Mouse (Mus musculus): ENCODE data around the gene Wdr66. TPM values are rescaled to one million over a fixed set of nuclear protein-coding genes. Genes with fewer than 3 reads are reported as not detected.
A peak's percentile ranks its signal among the peaks of the same experiment; 100 is the strongest.

Wdr66 gene
- total RNA-seq, 2 experiments from 2014 or later = 1.5 to 1.7 TPM

DNA sequence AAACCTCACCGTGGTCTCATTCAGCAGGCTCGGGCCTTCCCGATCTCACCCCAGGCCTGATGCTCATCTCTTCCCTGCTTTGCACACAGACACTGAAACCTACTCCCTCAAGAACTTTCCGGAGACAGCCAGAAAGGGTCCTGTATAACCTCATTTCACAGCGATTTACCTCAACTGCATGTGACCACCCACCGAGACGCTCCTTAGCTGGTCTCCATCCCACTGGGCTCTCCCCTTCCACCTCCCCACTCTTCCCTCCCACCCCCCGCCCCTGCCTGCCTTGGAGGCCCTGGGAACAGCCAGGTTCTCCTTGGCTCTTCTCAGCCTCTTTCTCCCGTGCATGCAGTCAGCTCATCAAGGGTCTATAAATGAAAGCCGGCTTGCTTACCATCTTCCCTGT is 57.9 kb downstream of the Wdr66 start:
- intact Hi-C loops (cut with DNase I) = no loop called here
- no peak for DNase-seq

DNA sequence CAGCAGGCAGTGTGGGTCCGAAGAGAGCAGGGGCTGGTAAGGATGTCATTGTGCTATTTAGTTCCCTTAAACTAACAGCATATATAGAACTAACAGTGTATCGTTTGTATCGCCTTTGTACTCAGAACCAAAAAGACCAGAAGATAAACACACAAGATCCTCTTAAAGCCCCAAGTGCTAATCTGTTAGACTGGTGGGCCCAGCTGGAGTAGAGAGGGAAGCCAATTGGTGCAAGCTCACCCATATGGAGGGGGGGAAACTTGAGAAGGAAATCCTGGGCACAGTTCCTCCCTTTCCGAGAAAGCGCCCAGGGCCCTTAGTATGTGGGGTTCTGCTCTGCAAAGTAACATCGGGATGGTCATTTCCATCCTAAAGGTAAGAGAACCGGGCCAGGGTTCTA is 58.3 kb downstream of the Wdr66 start:
- intact Hi-C loops (cut with DNase I) = no loop called here
- no peak for DNase-seq

- no peak for DNase-seq
Observed at GRCm38 (mm10) chr5:123313058-123313630, 61.2 kb downstream of the Wdr66 start.

GRCm38 (mm10) chr5:123313851-123314380 is 62.0 kb downstream of the Wdr66 start:
- no peak for DNase-seq
- intact Hi-C loops (cut with DNase I) = no loop called here

More at GRCm38 (mm10) chr5:123313058-123313630, 61.2 kb downstream of the Wdr66 start:
- intact Hi-C loops (cut with DNase I) = no loop called here

DNA sequence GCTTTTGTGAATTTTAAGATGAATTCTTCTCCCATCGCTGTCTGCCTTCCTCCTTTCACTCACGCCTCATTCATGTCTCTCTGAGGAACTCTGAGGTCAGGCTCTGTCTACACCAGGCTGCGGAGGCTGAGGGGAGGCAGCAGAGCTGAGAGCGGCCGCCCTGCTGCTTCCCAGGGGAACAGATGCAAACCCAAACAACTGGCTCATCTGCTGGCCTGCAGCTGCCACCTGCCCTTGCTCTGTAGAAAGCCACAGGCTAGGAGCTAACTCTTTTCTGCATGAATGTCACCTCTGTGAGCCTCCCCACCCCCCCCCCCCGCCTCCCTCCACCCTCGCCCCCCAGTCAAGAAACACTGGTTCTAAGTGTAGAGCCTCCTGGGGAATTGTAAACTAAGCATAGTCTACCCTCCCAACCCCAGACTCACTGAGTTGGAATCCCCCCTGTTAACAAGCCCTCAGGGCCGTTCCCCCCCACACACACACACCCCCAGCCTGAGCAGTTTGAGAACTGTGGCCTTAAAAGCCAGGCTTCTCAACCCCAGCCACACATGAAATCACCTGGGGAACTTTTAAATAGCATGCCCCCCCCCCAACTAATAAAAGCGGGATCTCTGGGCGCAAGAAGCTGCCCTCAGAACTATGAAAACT is 63.4 kb downstream of the Wdr66 start:
- DNase-seq = no peak
- intact Hi-C loops (cut with DNase I) = no loop called here

GRCm38 (mm10) chr5:123317992-123318391 is 66.1 kb downstream of the Wdr66 start:
- DNase-seq = peak; percentile 39 to 63
- intact Hi-C loops (cut with DNase I) = no loop called here

- intact Hi-C loops (cut with DNase I) = no loop called here
- DNase-seq = no peak
Observed at GRCm38 (mm10) chr5:123320136-123320535, 68.2 kb downstream of the Wdr66 start.

DNA sequence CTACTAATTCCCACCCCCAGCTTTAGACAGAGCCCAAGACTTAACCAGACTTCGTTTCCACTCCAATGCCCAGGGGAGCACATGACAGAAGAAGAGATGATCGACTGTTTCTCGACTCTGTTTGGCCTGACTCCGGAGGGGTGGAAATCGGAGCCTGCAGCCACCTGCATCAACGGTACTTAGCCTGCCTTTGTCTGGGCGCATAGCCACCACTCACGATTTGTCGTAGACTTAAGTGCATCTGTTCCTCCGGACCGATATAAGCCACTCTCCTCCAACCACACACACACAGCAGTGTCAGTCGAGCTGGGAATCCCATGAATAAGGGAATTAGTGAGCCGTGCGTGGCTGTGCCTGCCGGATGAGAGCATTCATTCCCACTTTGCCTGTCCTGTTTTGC is 72.3 kb downstream of the Wdr66 start:
- intact Hi-C loops (cut with DNase I) = no loop called here
- DNase-seq = no peak

DNA sequence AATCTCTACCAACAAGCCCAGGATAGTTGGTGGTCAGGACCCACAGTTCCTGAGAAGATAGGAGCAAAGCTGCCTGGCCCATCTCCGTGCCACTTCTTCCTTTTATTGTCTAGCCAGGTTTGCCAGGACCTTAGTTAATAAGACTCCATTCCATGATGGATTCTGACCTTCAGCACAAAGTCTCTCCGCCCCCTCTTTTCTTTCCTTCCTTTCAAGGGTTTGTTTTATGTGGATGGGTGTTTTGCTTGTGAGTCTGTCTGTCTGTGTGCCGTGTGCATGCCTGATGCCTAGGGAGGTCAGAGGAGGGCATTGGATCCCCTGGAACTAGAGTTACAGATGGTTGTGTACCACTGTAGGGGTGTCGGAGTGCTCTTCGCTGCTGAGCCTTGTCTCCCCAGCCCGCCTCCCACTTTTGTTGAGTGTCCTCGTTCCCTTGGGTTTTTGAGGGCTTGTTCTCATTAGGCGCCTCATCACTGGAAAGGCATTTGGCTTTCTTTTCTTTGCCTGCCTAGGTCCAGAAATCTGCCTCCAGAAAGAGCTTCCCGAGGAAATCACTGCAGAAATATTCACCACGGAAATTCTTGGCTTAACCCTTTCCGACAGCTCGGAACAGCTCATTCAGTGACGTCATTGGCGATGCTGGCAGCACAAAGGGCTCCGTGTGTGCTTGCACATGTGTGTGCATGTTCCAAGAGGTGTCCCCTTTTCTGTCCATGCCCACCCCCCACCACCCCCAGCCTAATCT is 74.3 kb downstream of the Wdr66 start:
- DNase-seq = peak; percentile 65 to 68
- intact Hi-C loops (cut with DNase I) = no loop called here

DNA sequence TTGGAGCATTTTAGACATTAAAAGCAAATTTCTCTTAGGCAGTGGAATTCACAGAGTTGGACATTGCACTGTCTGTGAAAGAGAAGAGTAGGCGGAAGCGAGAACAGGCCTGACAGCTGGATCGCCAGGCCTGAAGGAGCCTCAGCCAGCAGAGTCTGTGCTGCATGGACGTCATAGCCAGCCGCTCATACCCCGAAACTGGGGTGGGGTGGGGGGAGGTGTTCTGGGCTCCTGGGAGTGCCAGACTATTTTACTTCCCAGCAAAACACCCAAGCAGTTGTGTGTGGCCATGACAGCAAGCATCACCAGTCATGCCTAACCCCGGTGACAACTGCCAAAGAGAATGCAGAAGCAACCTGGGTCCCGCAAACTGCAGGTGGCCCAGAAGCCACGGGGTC is 74.8 kb downstream of the Wdr66 start:
- intact Hi-C loops (cut with DNase I) = no loop called here
- DNase-seq = peak; percentile 57 to 66

GRCm38 (mm10) chr5:123327686-123328085 is 75.8 kb downstream of the Wdr66 start:
- no peak for DNase-seq

DNA sequence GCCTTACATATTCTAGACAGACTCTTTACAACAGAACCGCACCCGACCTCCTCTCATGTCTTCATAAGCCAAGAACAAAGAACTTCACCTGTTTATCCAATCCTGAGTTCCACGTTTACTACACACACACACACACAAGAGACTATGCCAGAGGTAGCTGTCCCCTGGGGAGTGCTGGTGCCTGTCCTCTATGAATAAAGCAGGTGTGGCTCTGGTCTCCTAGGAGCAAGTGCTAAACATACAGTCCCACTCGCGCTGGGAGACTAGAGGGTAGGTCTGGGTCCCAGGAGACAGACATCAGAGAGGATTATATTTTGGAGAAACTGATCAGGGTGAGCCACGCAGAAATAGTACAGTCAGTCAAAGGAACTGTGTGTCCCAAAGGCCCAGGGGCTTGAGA is 81.7 kb downstream of the Wdr66 start:
- intact Hi-C loops (cut with DNase I) = no loop called here
- no peak for DNase-seq

More at GRCm38 (mm10) chr5:123327686-123328085, 75.8 kb downstream of the Wdr66 start:
- intact Hi-C loops (cut with DNase I) = no loop called here

- no peak for DNase-seq
- intact Hi-C loops (cut with DNase I) = no loop called here
Observed at GRCm38 (mm10) chr5:123336205-123336961, 84.5 kb downstream of the Wdr66 start.

DNA sequence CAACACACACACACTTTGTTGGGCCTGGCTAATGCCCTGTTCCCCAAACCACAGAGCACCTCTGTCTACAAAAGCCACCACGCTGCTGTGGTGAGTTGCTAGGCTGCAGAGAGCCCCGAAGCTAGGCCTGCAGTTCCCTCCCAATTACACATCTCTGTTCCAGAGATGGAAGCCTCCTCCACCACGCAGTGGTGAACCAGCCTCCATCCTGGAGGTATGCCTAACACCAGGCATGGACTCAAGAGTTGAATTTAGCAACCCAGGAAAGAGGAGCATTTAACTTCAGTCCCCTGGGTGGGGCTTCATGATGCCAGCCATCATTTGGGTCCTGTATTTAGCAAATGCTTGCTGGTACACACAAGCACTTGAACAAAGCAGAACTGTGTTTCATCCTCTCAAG is 86.6 kb downstream of the Wdr66 start:
- DNase-seq = no peak
- intact Hi-C loops (cut with DNase I) = no loop called here

- peak; percentile 94 to 95 for DNase-seq
- intact Hi-C loops (cut with DNase I) = loop anchor here (5.0 kb wide), 1 partner anchor 47 kb away; no protein-coding TSS in a partner anchor
Observed at GRCm38 (mm10) chr5:123343707-123344627, 92.1 kb downstream of the Wdr66 start, which contains the start of gene Bcl7a. Gene Bcl7a (plus strand): TSS chr5:123343834.

DNA sequence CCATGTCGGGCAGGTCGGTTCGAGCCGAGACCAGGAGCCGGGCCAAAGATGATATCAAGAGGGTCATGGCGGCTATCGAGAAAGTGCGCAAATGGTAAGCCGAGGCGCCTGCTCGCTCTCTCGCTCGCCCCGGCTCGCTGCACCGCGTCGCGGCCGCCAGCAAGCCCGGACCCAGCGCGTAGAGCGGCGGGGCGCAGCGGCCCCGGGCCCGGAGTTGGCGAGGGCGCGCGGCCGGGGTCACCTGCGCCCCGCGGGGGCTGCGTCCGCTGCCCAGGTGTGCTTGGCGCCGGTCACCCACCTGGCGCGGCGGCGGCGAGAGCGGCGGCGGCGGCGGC is 92.7 kb downstream of the Wdr66 start:
- intact Hi-C loops (cut with DNase I) = loop anchor here (5.0 kb wide), 1 partner anchor 47 kb away; no protein-coding TSS in a partner anchor
- no peak for DNase-seq

DNA sequence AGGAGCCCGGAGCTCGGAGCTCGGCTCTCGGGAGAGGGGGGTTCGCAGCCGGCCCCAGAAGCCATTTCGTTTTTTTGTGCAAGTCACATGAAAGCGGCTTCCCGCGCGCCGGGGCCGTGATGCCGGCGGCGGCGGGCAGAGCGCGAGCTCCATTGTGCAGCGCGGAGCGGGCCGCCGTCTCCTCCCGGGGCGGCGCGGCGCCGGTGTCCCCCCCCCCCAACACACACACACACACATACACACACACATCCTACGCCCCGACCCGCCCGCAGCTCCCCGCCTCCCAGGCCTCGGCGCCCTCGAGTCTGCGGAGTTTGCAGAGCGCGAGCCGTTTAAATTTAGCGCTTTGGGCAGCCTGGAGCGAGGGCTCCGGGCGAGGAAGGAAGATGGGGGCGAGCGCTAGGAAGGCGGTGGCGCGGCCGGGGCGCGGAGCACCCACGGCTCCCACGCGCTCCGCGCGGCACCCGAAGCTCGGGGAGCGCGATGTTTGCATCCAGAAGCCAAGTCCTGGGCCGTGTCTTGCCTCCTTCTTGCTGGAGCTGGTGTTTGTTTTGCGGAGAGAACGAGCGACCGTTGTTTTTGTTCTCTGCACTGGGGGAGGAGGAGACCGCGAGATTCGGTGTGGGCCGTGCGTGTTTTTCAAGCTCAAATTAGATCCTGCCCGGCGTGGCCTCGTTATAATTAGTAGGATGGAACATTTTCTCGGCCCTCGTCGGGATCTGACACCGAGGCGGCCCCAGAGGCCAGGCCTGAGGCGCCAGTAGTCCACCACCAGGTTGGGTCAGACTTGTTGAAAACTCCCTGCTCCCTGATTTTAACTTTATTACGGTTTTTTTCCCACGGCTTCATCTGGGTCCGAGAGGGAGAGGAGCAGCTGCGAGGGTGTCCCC is 93.3 kb downstream of the Wdr66 start:
- intact Hi-C loops (cut with DNase I) = loop anchor here (5.0 kb wide), 1 partner anchor 48 kb away; no protein-coding TSS in a partner anchor
- peak; percentile 74 to 77 for DNase-seq

DNA sequence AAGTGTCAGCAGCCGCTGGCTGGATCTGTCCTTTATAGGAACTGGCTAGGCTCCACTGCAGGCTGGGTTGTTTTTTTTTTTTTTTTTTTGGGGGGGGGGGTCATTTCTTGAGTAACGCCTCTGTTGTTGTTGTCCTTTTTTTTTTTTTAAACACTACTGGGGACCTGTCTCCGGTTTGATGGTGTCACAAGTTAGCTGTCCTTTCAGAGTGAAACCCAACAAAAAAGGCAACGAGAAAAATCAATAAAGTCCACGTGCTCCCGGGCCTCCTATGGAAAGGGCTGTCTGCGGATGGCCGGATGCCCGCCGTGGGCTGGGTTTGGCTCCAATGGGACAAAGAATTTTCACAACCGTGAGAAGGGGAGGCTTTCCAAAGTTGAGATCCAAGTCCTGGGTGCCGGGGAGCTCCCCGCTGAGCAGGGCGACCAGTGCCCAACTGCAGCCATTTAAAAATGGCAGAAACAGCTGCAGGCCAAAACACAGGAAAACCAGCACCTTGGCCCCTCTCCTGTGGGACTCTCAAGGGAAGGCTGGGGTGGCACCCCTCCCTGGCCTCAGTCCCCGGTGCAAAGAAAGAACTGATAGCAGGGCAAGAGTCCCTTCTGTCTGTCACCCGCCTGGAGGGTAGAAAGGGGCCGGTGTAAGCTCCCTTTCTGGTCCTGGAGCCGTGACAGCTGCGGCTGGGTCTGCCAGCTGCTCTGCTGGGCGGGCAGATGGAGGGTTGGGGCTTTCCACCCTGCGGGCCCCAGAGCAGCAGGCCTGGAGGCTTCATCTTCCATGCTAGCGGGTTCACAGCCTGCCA is 94.2 kb downstream of the Wdr66 start:
- intact Hi-C loops (cut with DNase I) = loop anchor here (2.0 kb wide), 1 partner anchor 17 kb away; no protein-coding TSS in a partner anchor
- DNase-seq = peak; percentile 87 to 89

All from heart, postnatal 10 days (tissue).